Mouse (Mus musculus): ENCODE data around the gene Sema4c. TPM values are rescaled to one million over a fixed set of nuclear protein-coding genes. Genes with fewer than 3 reads are reported as not detected.

The Sema4c gene
- polyA plus RNA-seq, 1 experiment from 2014 or later = 11.7 TPM

DNA sequence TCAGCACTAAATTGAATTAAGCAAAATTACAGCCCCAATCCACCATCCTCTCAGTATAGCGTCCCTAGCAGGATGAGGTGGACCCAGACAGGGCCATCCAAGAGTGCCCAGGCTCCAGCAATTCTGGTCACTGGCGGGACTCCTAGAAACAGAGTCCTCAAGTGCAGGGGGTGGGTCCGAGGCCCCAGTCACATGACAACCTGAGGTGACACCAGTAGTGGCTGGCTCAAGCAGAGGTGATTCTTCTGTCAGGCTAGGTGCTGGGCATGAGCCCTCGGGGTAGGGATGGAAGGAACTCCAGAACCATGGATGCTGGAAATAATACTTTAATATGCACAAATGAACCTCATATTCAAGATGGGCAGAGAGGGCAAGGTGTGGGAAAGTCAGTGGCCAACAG, 4.2 kb upstream of the Sema4c start:
- peaks cover 7% of the 10 kb centered on the region for H3K4me1 ChIP-seq (ENCODE audit: insufficient read depth, low read depth, low read length)
- H3K27ac ChIP-seq (ENCODE audit: low read length) = no peak overlapping the region
- no peaks in the 10 kb centered on the region for H3K27me3 ChIP-seq (replicated peaks; ENCODE audit: insufficient read depth, low read length)
- H3K9ac ChIP-seq (replicated peaks; ENCODE audit: low read depth) = no peak overlapping the region
- DNase-seq (ENCODE audit: low spot score) (no peak), ATAC-seq (no peak)
- 60% methylated on average over 4 of the region's 4 CpGs for WGBS
- H3K4me3 ChIP-seq (ENCODE audit: low read depth, low read length) = no peak overlapping the region
- TF ChIP-seq EP300 (IDR thresholded peaks at IDR 0.05) (no peak), CTCF (IDR thresholded peaks at IDR 0.05) (no peak)
- H3K36me3 ChIP-seq (ENCODE audit: insufficient read depth, low read length) = no peaks in the 10 kb centered on the region
- H3K4me2 ChIP-seq (replicated peaks; ENCODE audit: low read depth, low read length) = no peak overlapping the region
- H3K9me3 ChIP-seq (ENCODE audit: low read length) = no peaks in the 10 kb centered on the region

DNA sequence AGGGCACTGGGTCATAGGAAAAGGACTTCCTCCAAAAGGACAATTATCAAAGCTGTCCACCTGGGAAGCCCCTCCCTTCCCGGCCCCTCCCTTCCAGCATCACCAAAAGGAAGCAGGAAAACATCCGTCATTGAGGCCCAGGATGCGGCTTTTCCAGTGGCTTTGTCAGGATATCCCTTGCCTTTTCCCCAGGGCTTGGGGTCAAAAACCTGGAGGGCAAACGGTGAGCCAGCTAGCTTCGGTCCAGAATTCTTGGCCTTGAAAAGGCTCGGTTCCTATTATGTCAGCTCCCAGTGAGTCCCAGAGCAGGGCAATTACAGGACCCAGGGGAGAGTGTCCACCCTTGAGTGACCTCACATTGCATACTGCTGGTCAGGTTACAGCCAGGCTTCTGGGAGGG, 2.8 kb upstream of the Sema4c start:
- no peaks in the 10 kb centered on the region for H3K27me3 ChIP-seq (replicated peaks; ENCODE audit: insufficient read depth, low read length)
- H3K4me1 ChIP-seq (ENCODE audit: insufficient read depth, low read depth, low read length) = peaks cover 8% of the 10 kb centered on the region
- no peaks in the 10 kb centered on the region for H3K36me3 ChIP-seq (ENCODE audit: insufficient read depth, low read length)
- DNase-seq (ENCODE audit: low spot score) = no peak
- no peak overlapping the region for H3K4me2 ChIP-seq (replicated peaks; ENCODE audit: low read depth, low read length)
- no peak for ATAC-seq
- no peaks in the 10 kb centered on the region for H3K9me3 ChIP-seq (ENCODE audit: low read length)
- TF ChIP-seq EP300 (IDR thresholded peaks at IDR 0.05) (peak; percentile 72), CTCF (IDR thresholded peaks at IDR 0.05) (no peak)
- no peak overlapping the region for H3K4me3 ChIP-seq (ENCODE audit: low read depth, low read length)
- H3K9ac ChIP-seq (replicated peaks; ENCODE audit: low read depth) = no peak overlapping the region
- WGBS = 47% methylated on average over 6 of the region's 6 CpGs
- no peak overlapping the region for H3K27ac ChIP-seq (ENCODE audit: low read length)

DNA sequence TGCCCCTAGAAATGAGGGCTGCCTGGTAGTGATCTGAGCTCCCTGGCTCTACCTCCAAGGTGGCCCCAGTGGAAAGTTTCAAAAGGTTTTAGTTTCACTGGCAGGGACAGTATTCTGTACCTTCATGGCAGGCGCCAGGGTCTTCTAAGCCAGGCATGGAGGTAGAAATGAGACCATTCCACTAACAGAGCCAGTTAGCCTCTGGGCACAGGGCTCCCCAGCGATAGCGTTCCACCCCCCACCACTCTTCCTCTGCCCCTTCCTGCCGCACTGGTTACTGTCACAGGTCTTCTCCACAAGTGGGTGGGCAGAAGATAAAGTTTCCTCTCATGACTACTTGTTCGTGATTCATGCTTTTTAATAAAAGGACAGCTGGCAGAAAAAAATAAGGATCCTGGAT, 1.7 kb upstream of the Sema4c start:
- Histone ChIP-seq H3K4me3 (ENCODE audit: low read depth, low read length) (no peak overlapping the region), H3K4me1 (ENCODE audit: insufficient read depth, low read depth, low read length) (peaks cover 19% of the 10 kb centered on the region), H3K4me2 (replicated peaks; ENCODE audit: low read depth, low read length) (no peak overlapping the region), H3K9ac (replicated peaks; ENCODE audit: low read depth) (no peak overlapping the region), H3K36me3 (ENCODE audit: insufficient read depth, low read length) (no peaks in the 10 kb centered on the region), H3K9me3 (ENCODE audit: low read length) (no peaks in the 10 kb centered on the region), H3K27ac (ENCODE audit: low read length) (no peak overlapping the region), H3K27me3 (replicated peaks; ENCODE audit: insufficient read depth, low read length) (no peaks in the 10 kb centered on the region)
- 68% methylated on average over 5 of the region's 5 CpGs for WGBS
- no peak for DNase-seq (ENCODE audit: low spot score)
- TF ChIP-seq EP300 (IDR thresholded peaks at IDR 0.05) (no peak), CTCF (IDR thresholded peaks at IDR 0.05) (no peak)
- ATAC-seq = no peak

DNA sequence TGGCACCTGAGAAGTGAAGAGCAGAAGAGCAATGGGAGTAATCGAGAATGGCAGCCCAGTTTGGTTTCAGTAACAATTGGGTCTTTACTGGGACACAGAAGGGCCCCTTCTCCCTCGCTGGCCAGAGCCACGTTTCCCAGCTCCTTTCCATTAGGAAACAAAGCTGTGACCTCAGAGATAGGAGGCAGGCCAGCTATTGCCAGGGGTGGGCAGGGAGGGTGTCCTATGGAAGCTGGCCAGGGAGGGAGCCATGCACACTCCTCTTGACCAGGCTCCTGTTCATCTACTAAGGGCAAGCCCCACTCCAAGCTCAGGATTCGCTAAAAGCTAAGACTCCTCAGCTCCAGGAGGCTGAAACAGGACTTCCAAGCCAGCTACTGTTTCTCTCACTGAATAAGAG, 1.1 kb upstream of the Sema4c start:
- TF ChIP-seq EP300 (IDR thresholded peaks at IDR 0.05) (no peak), CTCF (IDR thresholded peaks at IDR 0.05) (peak; percentile 24; the same call in 1 of the 2 replicates)
- Histone ChIP-seq H3K4me1 (ENCODE audit: insufficient read depth, low read depth, low read length) (peaks cover 24% of the 10 kb centered on the region), H3K27me3 (replicated peaks; ENCODE audit: insufficient read depth, low read length) (no peaks in the 10 kb centered on the region), H3K36me3 (ENCODE audit: insufficient read depth, low read length) (no peaks in the 10 kb centered on the region), H3K9me3 (ENCODE audit: low read length) (no peaks in the 10 kb centered on the region), H3K4me3 (ENCODE audit: low read depth, low read length) (no peak overlapping the region; the same call in 1 of the 2 replicates), H3K27ac (ENCODE audit: low read length) (peak overlapping the region; percentile 99), H3K9ac (replicated peaks; ENCODE audit: low read depth) (no peak overlapping the region), H3K4me2 (replicated peaks; ENCODE audit: low read depth, low read length) (peak overlapping the region; percentile 84)
- no peak for ATAC-seq
- WGBS = 13% methylated on average over 4 of the region's 4 CpGs
- peak; percentile 57 for DNase-seq (ENCODE audit: low spot score)

DNA sequence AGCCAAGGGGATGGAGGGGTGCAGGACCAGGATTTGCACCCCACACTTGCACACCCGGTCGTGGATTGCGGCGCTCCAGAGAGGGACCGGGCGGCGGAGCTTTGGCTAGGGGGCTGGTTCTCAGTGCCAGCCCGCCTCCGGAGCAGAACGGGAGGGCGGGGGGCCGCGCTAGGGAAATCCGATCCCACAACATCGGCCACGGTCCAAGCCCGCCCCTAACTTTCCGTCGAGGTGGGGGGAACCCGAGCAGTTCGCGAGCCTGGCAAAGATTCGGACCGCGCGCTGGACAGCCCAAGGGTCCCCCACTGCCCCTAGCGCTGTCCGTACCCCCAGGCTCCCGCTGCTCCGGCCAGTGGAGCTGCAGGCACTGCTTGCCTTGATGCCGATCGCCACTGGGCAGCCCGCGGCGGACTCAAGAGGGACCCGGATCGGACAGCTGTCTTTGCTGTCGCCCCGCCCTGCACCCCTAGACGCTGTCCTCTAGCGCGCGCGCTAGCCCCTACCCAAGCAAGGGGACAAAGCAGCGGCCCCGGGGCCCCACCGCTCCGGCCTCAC, 615 bp downstream of the Sema4c start:
- 4% methylated on average over 48 of the region's 48 CpGs for WGBS
- Histone ChIP-seq H3K36me3 (ENCODE audit: insufficient read depth, low read length) (peaks cover 10% of the 10 kb centered on the region), H3K4me2 (replicated peaks; ENCODE audit: low read depth, low read length) (peak overlapping the region; percentile 84), H3K9ac (replicated peaks; ENCODE audit: low read depth) (peak overlapping the region; percentile 91), H3K4me1 (ENCODE audit: insufficient read depth, low read depth, low read length) (peaks cover 26% of the 10 kb centered on the region), H3K27ac (ENCODE audit: low read length) (peak overlapping the region; percentile 99), H3K4me3 (ENCODE audit: low read depth, low read length) (peak overlapping the region; percentile 85), H3K9me3 (ENCODE audit: low read length) (no peaks in the 10 kb centered on the region), H3K27me3 (replicated peaks; ENCODE audit: insufficient read depth, low read length) (no peaks in the 10 kb centered on the region)
- peak; percentile 72 for ATAC-seq
- DNase-seq (ENCODE audit: low spot score) = peak; percentile 93
- TF ChIP-seq CTCF (IDR thresholded peaks at IDR 0.05) = no peak
- no peak; the same call in 1 of the 2 replicates for TF ChIP-seq EP300 (IDR thresholded peaks at IDR 0.05)

DNA sequence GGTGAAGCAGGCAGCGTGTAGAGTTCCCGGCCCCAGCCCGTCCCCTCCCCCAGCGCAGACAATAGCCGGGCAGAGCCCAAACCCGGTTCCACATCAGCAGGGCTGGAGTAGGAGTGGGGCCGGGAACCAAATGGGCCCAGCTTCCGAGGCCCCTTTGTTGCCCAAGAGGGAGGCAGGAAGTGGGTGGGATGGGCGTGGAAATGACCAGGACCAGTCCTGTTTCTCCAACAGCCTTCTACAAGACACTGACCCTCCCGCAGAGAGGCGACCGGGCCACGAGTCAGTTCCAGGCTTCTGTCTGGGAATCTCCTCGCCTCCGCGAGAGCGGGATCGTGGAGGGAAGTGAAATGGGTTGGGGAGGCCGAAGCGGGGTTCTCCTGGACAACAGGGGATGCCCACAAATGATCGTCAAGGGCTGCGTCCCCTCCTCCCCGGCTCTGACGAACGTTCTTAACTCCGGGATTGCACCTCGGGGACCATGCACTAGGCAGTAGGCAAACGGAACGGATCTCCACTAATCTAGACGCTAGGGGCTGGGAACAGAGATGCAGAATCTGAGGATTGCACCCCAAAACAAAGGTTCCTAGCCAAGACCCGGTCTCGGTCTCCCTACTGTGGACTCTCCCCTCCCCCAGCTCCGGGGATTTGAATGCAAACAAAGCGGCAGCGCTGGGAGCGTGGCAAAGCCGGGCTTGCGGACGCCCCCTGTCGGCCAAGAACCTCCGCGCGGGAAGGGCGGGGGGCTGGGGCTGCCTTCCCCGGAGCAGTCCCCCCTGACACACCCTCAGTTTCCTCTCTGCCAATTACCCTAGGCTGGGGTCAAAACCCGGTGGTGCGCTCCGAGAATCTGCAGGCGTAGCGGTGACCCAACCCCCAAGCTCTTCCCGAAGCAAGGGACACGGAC, 1.3 kb downstream of the Sema4c start:
- Histone ChIP-seq H3K27ac (ENCODE audit: low read length) (peak overlapping the region; percentile 99), H3K9me3 (ENCODE audit: low read length) (no peaks in the 10 kb centered on the region), H3K36me3 (ENCODE audit: insufficient read depth, low read length) (peaks cover 17% of the 10 kb centered on the region), H3K4me1 (ENCODE audit: insufficient read depth, low read depth, low read length) (peaks cover 26% of the 10 kb centered on the region), H3K27me3 (replicated peaks; ENCODE audit: insufficient read depth, low read length) (no peaks in the 10 kb centered on the region), H3K4me2 (replicated peaks; ENCODE audit: low read depth, low read length) (peak overlapping the region; percentile 84), H3K9ac (replicated peaks; ENCODE audit: low read depth) (peak overlapping the region; percentile 91), H3K4me3 (ENCODE audit: low read depth, low read length) (peak overlapping the region; percentile 85)
- ATAC-seq = peak; percentile 82
- TF ChIP-seq CTCF (IDR thresholded peaks at IDR 0.05) (peak; percentile 86), EP300 (IDR thresholded peaks at IDR 0.05) (no peak; the same call in none of the 2 replicates)
- peak; percentile 97 for DNase-seq (ENCODE audit: low spot score)
- WGBS = under 1% methylated on average over 50 of the region's 52 CpGs
